Mouse (Mus musculus) neural tube, embryonic 13.5 days (tissue): Measurements from ENCODE around the gene Pax7. TPM values are rescaled to one million over a fixed set of nuclear protein-coding genes. Genes with fewer than 3 reads are reported as not detected.

Source experiments
- ATAC-seq: fragments of 200-750 bp; cut with Nextera tagmentation; 2 replicates; pipeline ENCODE4 v1.8.0; 2017; ENCODE audit warnings: low read depth, mild to moderate bottlenecking, moderate TSS enrichment, moderate library complexity
- H3K27ac ChIP-seq: fragments of 300-500 bp; sonication (generic); replicated peaks from 2 replicates; pipeline ENCODE4 v1.5.1; 2015; ENCODE audit warnings: moderate library complexity, mild to moderate bottlenecking, inconsistent platforms
- H3K27me3 ChIP-seq: fragments of 300-500 bp; sonication (generic); 2 replicates; pipeline ENCODE4 v1.6.1; 2015; ENCODE audit warnings: mild to moderate bottlenecking, inconsistent platforms
- H3K36me3 ChIP-seq: fragments of 300-500 bp; sonication (generic); 2 replicates; pipeline ENCODE4 v1.6.1; 2015; ENCODE audit warnings: mild to moderate bottlenecking, inconsistent platforms
- H3K4me1 ChIP-seq: fragments of 300-500 bp; sonication (generic); replicated peaks from 2 replicates; pipeline ENCODE4 v1.6.1; 2015; ENCODE audit warnings: inconsistent platforms
- H3K4me2 ChIP-seq: fragments of 300-500 bp; sonication (generic); 2 replicates; pipeline ENCODE4 v1.6.1; 2015; ENCODE audit warnings: inconsistent platforms, mild to moderate bottlenecking, moderate library complexity
- H3K4me3 ChIP-seq: fragments of 300-500 bp; sonication (generic); 2 replicates; pipeline ENCODE4 v1.5.1; 2015; ENCODE audit warnings: mild to moderate bottlenecking, inconsistent platforms
- H3K9ac ChIP-seq: fragments of 300-500 bp; sonication (generic); 2 replicates; pipeline ENCODE4 v1.6.1; 2015; ENCODE audit warnings: moderate library complexity, mild to moderate bottlenecking, inconsistent platforms
- H3K9me3 ChIP-seq: fragments of 300-500 bp; sonication (generic); 2 replicates; pipeline ENCODE4 v1.6.1; 2016; ENCODE audit warnings: inconsistent platforms
- WGBS: fragments of 180-500 bp; shearing (Covaris S2); methylation state at CpG from one replicate; pipeline ENCODE4 v1.1.7; 2015; 5-methylcytosine and 5-hydroxymethylcytosine counted together
- polyA plus RNA-seq: library from polyadenylated mRNA; unstranded; fragments of >200 nt; fragmentation: Nextera tagmentation; extraction: Ambion mirVana; gene quantifications from 2 replicates; pipeline ENCODE4 v1.2.1, GENCODE M21; 2015

Gene Pax7
- polyA plus RNA-seq, 1 experiment from 2014 or later: 0.50 TPM

DNA sequence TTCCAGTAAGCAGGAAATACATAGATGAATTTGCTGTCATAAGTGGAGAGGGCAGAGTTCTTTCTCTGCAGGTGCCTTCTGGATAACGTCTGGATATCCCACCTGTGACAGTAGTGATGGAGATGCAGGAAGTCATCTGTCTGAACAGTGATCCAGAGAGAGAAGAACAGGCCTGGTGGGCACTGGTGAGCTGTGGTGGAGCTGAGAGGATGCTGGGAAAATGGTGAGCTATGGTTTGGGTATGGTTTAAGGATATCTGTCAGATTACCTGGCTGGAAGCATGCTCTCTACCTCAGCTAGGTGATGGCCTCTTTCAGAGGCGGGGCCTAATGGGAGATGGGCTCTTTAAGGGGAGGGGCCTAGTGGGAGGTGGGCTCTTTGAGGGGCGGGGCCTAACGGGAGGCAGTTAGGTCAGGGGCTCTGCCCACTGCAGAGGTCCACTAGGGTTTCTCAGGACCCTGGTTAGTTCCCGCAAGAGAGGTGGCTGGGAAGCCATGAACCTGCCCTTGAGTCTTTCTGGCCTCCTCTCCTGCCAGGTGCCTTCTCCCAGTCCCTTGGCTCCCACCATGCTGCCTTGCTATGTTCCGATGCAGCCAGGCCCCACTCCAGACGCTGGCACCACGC is 17.3 kb upstream of the Pax7 start:
- no peaks in the 10 kb centered on the region for H3K36me3 ChIP-seq
- no peak for ATAC-seq
- peaks cover 14% of the 10 kb centered on the region for H3K4me1 ChIP-seq
- peaks cover 87% of the 10 kb centered on the region for H3K27me3 ChIP-seq
- no peak overlapping the region for H3K27ac ChIP-seq
- H3K4me3 ChIP-seq: no peak overlapping the region
- H3K9ac ChIP-seq: no peak overlapping the region
- WGBS: 15% methylated on average over 8 of the region's 8 CpGs
- H3K4me2 ChIP-seq: no peak overlapping the region
- no peaks in the 10 kb centered on the region for H3K9me3 ChIP-seq

DNA sequence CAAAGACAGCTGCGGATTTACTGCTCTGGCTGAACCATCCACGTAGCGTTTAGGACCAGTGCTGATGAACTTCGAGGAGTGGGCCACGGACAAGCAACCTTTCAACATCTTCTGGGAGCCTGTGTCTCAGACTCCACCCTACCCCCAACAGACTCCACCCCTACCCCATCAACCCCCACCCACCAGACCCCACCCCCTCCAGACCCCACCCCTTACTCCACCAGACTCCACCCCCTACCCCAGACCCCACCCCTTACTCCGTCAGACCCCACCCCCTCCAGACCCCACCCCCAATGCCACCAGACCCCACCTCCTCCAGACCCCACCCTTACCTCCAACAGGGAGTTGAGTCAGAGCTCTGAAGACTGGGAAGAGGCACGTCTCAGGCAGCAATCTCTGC is 10.1 kb upstream of the Pax7 start:
- no peak overlapping the region for H3K4me3 ChIP-seq
- H3K27ac ChIP-seq: no peak overlapping the region
- no peaks in the 10 kb centered on the region for H3K36me3 ChIP-seq
- WGBS: 6% methylated on average over 7 of the region's 7 CpGs
- no peak for ATAC-seq
- no peaks in the 10 kb centered on the region for H3K9me3 ChIP-seq
- peaks cover 75% of the 10 kb centered on the region for H3K27me3 ChIP-seq
- H3K9ac ChIP-seq: no peak overlapping the region
- peaks cover 6% of the 10 kb centered on the region; the same call in 1 of the 2 replicates for H3K4me1 ChIP-seq
- H3K4me2 ChIP-seq: no peak overlapping the region

DNA sequence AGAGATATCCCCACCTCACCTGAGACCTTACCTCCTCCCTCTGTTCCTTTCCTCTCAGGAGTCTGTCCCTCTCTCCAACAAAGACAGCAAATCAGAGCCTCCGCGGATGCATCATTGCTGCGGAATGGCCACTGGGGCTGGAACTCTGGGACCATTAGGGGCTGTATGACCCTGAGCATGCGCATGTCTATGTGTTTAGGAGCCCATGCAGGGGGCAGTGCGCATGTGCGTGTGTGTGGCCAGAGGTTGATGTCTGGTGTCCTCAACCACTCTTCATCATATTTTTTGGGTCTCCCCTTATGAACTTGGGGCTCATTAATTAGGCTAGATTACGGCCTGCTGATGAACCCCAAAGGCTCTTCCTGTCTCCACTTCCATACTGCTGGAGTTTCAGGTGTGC is 9.6 kb upstream of the Pax7 start:
- WGBS: 75% methylated on average over 7 of the region's 7 CpGs
- Histone ChIP-seq H3K4me3 (no peak overlapping the region), H3K36me3 (no peaks in the 10 kb centered on the region), H3K9me3 (no peaks in the 10 kb centered on the region), H3K27me3 (peaks cover 76% of the 10 kb centered on the region), H3K9ac (no peak overlapping the region), H3K4me2 (no peak overlapping the region), H3K4me1 (peaks cover 11% of the 10 kb centered on the region), H3K27ac (no peak overlapping the region)
- ATAC-seq: no peak

DNA sequence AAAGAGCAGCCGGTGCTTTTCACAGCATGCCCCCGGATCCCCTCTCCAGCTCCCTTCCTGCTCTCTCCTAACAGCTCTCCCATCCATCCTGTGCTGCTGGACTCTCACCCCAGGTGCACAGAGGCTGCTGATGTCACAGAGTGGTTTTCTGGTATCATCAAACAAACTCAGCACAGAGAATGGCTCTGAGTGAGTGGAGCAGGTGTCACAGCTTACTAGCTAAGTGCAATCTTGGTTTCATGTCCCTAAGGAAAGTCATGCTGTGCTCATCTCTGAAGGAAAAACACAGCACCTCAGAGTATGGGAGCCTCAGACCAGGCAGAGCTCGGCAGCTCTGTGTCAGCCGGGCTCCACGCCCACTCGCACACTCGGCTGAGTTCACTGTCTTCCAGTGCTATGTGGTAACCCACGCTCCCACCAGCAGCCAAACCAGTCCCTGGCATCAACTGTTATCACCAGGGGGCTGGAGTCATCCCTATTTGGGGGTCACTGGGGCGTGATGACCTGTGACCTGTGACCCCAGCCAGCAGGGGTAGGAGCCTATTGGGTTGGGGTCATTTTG is 7.7 kb upstream of the Pax7 start:
- Histone ChIP-seq H3K4me2 (no peak overlapping the region), H3K4me1 (peaks cover 29% of the 10 kb centered on the region), H3K9me3 (no peaks in the 10 kb centered on the region), H3K4me3 (no peak overlapping the region), H3K27ac (no peak overlapping the region), H3K9ac (no peak overlapping the region), H3K27me3 (peaks cover 83% of the 10 kb centered on the region), H3K36me3 (no peaks in the 10 kb centered on the region)
- no peak for ATAC-seq
- WGBS: 51% methylated on average over 9 of the region's 9 CpGs

DNA sequence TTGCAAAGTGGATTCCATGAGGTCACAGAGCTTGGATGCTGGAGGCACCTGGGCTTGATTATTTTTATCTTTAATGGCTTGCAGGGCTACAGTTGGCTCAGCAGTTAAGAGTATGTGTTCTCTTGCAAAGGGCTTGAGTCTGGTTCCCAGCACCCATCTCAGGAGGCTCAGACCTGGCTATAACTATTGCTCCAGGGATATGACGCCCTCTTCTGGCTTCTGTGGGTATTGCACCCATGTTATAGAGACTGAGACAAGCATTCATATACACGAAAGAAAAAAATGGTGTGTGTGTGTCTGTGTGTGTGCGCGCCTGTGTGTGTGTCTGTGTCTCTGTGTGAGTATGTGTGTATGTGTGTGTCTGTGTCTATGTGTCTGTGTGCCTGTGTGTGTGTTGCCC is 7.1 kb upstream of the Pax7 start:
- 75% methylated on average over 4 of the region's 4 CpGs for WGBS
- H3K9me3 ChIP-seq: no peaks in the 10 kb centered on the region

DNA sequence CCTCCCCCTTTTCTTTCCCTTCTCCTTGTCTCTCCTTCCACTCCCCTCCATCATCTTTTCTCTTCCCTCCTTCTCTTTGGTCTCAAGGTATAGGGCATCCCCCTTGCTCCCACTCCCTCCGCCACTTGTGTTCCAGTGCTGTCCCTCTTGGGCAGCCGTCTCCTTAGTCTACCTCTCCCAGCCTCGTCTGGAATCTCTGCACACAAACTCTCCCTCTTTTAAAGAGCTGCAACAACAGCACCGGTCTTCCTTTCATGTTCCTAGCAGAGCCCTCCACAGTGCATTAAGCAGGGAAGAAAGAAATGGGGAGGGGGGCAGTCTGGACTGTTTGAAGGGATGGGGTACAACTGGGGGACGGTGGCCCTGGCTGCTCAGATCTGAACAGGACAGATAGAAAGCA is 3.4 kb upstream of the Pax7 start:
- WGBS: 1% methylated on average over 5 of the region's 5 CpGs
- no peaks in the 10 kb centered on the region for H3K9me3 ChIP-seq
- H3K4me1 ChIP-seq: peaks cover 67% of the 10 kb centered on the region
- peaks cover 95% of the 10 kb centered on the region for H3K27me3 ChIP-seq
- H3K9ac ChIP-seq: no peak overlapping the region
- no peak overlapping the region for H3K27ac ChIP-seq
- no peaks in the 10 kb centered on the region for H3K36me3 ChIP-seq
- no peak overlapping the region for H3K4me2 ChIP-seq
- ATAC-seq: no peak
- no peak overlapping the region for H3K4me3 ChIP-seq

More for the DNA sequence above, 7.1 kb upstream of the Pax7 start:
- H3K36me3 ChIP-seq: no peaks in the 10 kb centered on the region
- no peak overlapping the region for H3K27ac ChIP-seq
- peaks cover 35% of the 10 kb centered on the region for H3K4me1 ChIP-seq
- no peak overlapping the region for H3K9ac ChIP-seq
- H3K4me2 ChIP-seq: no peak overlapping the region
- ATAC-seq: no peak
- no peak overlapping the region for H3K4me3 ChIP-seq
- H3K27me3 ChIP-seq: peaks cover 82% of the 10 kb centered on the region

DNA sequence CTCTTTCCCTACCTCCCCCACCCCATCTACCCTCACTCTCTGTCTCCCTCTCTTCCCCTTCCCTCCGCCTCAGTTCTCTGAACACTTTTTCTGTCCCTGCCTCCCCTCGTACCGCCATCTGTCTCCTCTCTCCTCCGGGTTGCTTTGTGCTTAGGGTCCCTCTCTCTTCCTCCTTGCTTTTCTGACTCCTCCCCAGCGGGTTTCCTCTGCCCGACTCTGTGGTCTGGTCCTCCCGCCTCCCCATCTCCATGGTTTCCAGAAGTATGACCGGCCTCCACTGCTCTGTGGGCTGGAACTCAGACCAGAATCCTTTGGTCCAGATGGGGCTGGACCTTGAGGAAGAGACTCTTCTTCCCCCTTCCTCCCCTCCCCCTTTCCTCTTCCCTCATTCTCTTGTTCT is 2.9 kb upstream of the Pax7 start:
- Histone ChIP-seq H3K27ac (no peak overlapping the region), H3K4me3 (no peak overlapping the region), H3K36me3 (no peaks in the 10 kb centered on the region), H3K9ac (no peak overlapping the region), H3K9me3 (no peaks in the 10 kb centered on the region), H3K27me3 (peaks cover 95% of the 10 kb centered on the region), H3K4me2 (peak overlapping the region; percentile 34), H3K4me1 (peaks cover 72% of the 10 kb centered on the region)
- peak; percentile 32; the same call in 1 of the 2 replicates for ATAC-seq
- WGBS: under 1% methylated on average over 8 of the region's 8 CpGs

DNA sequence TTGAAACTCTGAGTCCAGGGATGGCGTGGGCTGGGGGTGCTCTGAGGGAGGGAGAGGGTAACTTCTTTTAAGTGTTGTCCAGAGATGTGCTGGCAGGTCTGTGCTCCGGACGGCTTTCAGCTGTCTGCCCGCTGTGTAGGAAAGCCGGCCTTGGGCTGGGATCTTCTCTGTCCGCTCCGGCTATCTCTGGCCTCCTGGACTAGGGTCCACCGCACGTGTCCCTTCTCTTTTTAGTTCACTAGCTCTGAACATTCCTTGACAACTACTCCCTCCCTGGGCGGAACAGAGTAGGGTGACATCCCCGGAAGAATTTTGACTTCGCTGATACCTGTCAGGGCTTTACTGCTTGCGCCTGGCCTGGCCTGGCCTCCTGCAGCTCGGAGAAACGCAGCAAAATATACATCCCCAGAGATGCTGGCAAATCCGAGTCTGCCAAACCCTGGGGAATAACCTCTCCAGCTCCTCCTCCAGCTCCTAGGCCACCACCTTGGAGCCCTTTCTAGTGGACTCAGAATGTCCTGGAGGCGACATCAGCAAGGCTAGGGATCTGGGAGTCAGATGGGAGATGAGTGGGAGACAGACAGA is 581 bp upstream of the Pax7 start:
- Histone ChIP-seq H3K4me2 (peak overlapping the region; percentile 58), H3K27ac (no peak overlapping the region)

DNA sequence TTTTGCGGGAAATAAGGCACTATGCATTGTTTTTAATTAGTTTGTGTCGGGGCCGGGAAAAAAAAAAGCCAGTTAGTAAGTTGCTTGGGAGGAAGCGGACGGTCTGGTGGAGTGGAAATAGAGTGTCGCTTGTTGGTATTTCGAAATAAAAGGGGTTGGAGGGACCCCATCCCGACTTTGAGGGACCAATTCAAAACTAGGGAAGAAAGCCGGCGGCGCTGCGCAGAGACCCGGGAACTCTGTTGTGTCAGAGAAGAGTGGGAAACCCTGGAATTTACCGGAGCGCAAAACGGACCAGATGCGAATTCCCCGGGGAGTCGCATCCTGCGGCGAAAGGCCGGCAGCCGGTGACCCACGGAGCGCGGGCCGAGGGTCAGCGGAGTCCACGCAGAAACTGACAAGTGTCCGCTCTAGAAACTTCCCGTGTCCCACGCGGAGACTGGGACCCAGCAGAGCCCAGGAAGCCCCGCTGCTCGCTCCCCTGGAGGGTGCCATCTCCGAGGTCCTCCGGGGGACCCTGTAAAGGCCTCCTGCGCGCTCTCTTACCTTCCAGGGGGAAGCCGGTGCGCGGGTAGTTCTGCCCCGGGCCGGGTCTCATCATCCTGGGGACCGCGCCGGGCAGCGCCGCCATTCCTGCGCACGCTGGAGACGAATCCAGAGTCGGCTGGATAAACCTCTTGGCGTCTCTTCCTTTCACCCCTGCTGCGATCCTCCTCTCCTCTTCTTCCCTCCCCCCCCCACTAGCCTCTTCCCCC is 870 bp downstream of the Pax7 start:
- H3K27me3 ChIP-seq: peaks cover 97% of the 10 kb centered on the region
- H3K9ac ChIP-seq: peak overlapping the region; percentile 59
- H3K36me3 ChIP-seq: no peaks in the 10 kb centered on the region
- H3K4me3 ChIP-seq: peak overlapping the region; percentile 39
- peaks cover 96% of the 10 kb centered on the region for H3K4me1 ChIP-seq
- H3K27ac ChIP-seq: peak overlapping the region; percentile 59; the same call in 1 of the 2 replicates
- ATAC-seq: no peak
- under 1% methylated on average over 54 of the region's 55 CpGs for WGBS
- H3K4me2 ChIP-seq: peak overlapping the region; percentile 58
- no peaks in the 10 kb centered on the region for H3K9me3 ChIP-seq

More for the DNA sequence above, 581 bp upstream of the Pax7 start:
- peak overlapping the region; percentile 39; the same call in 1 of the 2 replicates for H3K4me3 ChIP-seq
- peaks cover 97% of the 10 kb centered on the region for H3K27me3 ChIP-seq
- peaks cover 94% of the 10 kb centered on the region for H3K4me1 ChIP-seq
- no peaks in the 10 kb centered on the region for H3K9me3 ChIP-seq
- no peaks in the 10 kb centered on the region for H3K36me3 ChIP-seq
- 5% methylated on average over 17 of the region's 17 CpGs for WGBS
- H3K9ac ChIP-seq: no peak overlapping the region
- ATAC-seq: no peak

DNA sequence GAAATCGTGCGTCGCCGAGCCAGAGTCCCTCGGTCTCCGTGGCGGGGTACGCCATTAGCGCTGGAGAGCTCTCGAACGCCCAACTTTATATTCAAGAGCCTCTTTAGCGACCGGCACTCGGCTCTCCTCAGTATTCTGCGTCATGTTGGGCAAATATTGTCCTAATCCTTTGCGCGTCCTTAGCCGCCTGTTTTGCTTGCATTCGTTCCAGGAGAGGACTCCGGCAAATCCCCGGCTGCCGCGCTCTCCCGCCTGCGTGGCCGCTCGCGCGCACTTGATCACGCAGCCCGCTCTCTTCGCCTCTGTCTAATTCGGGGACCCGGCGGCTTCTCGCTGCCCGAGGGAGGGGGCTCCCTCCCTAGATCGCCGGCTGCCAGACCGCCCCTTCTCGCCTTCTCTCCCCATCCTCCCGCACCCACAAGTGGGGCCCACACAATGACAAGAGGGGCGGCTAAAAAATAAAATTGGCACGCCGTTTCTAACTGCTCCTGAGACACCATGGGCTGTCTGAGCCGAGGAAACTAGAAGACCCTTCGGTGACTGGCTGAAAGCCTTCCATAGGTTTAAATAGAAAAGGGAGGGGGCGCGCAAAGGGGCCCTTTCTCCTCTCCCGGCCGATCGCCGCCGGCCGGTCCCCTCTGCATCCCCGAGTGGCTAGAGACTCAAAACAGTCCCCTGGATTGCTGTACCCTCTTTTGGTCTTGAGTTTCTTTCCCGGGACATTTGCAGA is 1.7 kb downstream of the Pax7 start:
- Histone ChIP-seq H3K4me1 (peaks cover 89% of the 10 kb centered on the region), H3K9me3 (no peaks in the 10 kb centered on the region), H3K4me3 (peak overlapping the region; percentile 39), H3K9ac (peak overlapping the region; percentile 59), H3K36me3 (no peaks in the 10 kb centered on the region), H3K27ac (no peak overlapping the region), H3K4me2 (peak overlapping the region; percentile 58), H3K27me3 (peaks cover 97% of the 10 kb centered on the region)
- WGBS: under 1% methylated on average over 57 of the region's 57 CpGs
- ATAC-seq: no peak

DNA sequence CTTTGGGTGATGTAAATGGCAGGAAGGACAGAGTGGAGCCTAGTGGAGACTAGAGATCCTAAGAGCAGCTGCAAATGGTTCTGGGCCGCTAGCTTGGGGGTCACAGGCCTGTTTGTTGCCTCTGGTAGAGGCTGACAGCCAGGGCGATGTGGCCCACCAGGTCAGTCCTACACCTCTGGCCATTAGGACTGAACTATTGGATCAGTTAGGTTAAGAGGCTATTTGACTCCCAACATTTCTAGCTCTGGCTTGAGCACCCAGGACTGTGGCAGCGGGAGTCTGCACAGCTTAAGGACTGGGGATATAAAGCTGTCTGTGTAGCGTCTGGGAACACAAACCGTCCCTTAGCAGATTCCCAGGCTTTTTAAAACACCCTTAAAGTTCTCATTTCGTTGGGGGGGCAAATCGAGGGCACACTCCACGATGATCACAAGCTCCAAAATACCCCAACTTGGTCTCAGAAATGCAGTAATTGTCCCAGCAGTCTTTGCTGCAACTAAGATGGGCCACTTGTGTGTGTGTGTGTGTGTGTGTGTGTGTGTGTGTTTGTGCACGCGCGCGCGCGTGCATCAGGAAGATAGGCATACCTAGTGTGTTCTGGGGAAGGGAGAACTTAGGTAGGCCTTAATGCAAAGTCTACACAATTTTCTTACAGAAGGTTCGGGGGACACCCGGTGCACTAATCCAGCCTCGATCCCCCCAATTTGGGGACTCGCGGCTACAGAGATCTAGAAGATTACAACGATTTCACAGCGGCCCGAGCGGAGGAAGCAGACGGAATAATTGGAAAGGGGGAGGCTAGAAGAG is 2.5 kb downstream of the Pax7 start:
- Histone ChIP-seq H3K27ac (no peak overlapping the region), H3K9me3 (no peaks in the 10 kb centered on the region), H3K36me3 (no peaks in the 10 kb centered on the region), H3K27me3 (peaks cover 98% of the 10 kb centered on the region), H3K4me3 (peak overlapping the region; percentile 39), H3K4me2 (peak overlapping the region; percentile 58), H3K4me1 (peaks cover 89% of the 10 kb centered on the region), H3K9ac (peak overlapping the region; percentile 59; the same call in 1 of the 2 replicates)
- ATAC-seq: no peak
- 2% methylated on average over 24 of the region's 24 CpGs for WGBS
